Mouse (Mus musculus): ENCODE data around the gene Xrn1. TPM values are rescaled to one million over a fixed set of nuclear protein-coding genes. Genes with fewer than 3 reads are reported as not detected.

Xrn1 gene
- total and polyA plus RNA-seq, 3 experiments = 8.1 to 11.9 (median 9.3) TPM

- H3K79me2 ChIP-seq (replicated peaks; ENCODE audit: control insufficient read depth, extremely low read depth, insufficient read depth, poor library complexity, severe bottlenecking) = no peaks in the 10 kb centered on the region
- H3K36me3 ChIP-seq (replicated peaks in 1 of 2; ENCODE audit: control insufficient read depth in 1 of 2, insufficient read depth in 1 of 2, low read length in 1 of 2) = peaks cover 37 to 64% of the 10 kb centered on the region in 2 experiments
- TF ChIP-seq NELFE (IDR thresholded peaks at IDR 0.05; ENCODE audit: low read depth, low read length) (no peak), ZC3H11A (IDR thresholded peaks at IDR 0.05; ENCODE audit: low read depth, low read length) (no peak), HCFC1 (IDR thresholded peaks at IDR 0.05; ENCODE audit: low read depth, low read length) (no peak), JUN (IDR thresholded peaks at IDR 0.05; ENCODE audit: insufficient read depth, low read depth, low read length) (no peak), ZMIZ1 (IDR thresholded peaks at IDR 0.05; ENCODE audit: low read depth, low read length) (no peak)
- H3K9ac ChIP-seq (ENCODE audit: insufficient read depth, low read depth) = no peak overlapping the region
- no peaks in the 10 kb centered on the region for H3K9me3 ChIP-seq (replicated peaks; ENCODE audit: low read length)
- no peak overlapping the region for H3K27ac ChIP-seq (ENCODE audit: insufficient read depth, low read depth)
- H3K4me1 ChIP-seq (ENCODE audit: control insufficient read depth in 1 of 2, insufficient read depth in 2 of 2) = no peaks in the 10 kb centered on the region
- no peak overlapping the region for H3K4me2 ChIP-seq (ENCODE audit: insufficient read depth, low read depth, poor library complexity, severe bottlenecking)
- in situ Hi-C loops (cut with MboI; ENCODE audit: low pct_ligation_motif_present, low pct_unique_long_range_greater_than_20kb, low sequenced_read_pairs) = no loop called here
- no peaks in the 10 kb centered on the region for H3K27me3 ChIP-seq (replicated peaks)
- dilution Hi-C loops (cut with MboI; ENCODE audit: extremely low pct_ligation_motif_present, extremely low pct_unique_long_range_greater_than_20kb, low sequenced_read_pairs) = no loop called here
- H3K4me3 ChIP-seq (replicated peaks in 1 of 3; ENCODE audit: low read depth in 2 of 3, low read length in 2 of 3, poor library complexity in 1 of 3) = no peak overlapping the region
- DNase-seq (ENCODE audit: extremely low read depth) = no peak
Observed at GRCm38 (mm10) chr9:96010664-96011063, 56.1 kb downstream of the Xrn1 start.

GRCm38 (mm10) chr9:96023921-96024320 is 69.4 kb downstream of the Xrn1 start:
- Histone ChIP-seq H3K4me1 (ENCODE audit: control insufficient read depth in 1 of 2, insufficient read depth in 2 of 2) (peaks cover 5 to 13% of the 10 kb centered on the region in 2 experiments; a peak in 3 of 4 replicates), H3K27ac (ENCODE audit: insufficient read depth, low read depth) (no peak overlapping the region), H3K36me3 (replicated peaks in 1 of 2; ENCODE audit: control insufficient read depth in 1 of 2, insufficient read depth in 1 of 2, low read length in 1 of 2) (peaks cover 39 to 68% of the 10 kb centered on the region in 2 experiments), H3K9me3 (replicated peaks; ENCODE audit: low read length) (no peaks in the 10 kb centered on the region), H3K9ac (ENCODE audit: insufficient read depth, low read depth) (no peak overlapping the region), H3K4me3 (replicated peaks in 1 of 3; ENCODE audit: low read depth in 2 of 3, low read length in 2 of 3, poor library complexity in 1 of 3) (no peak overlapping the region), H3K79me2 (replicated peaks; ENCODE audit: control insufficient read depth, extremely low read depth, insufficient read depth, poor library complexity, severe bottlenecking) (no peaks in the 10 kb centered on the region), H3K27me3 (replicated peaks) (no peaks in the 10 kb centered on the region), H3K4me2 (ENCODE audit: insufficient read depth, low read depth, poor library complexity, severe bottlenecking) (no peak overlapping the region)
- in situ Hi-C loops (cut with MboI; ENCODE audit: low pct_ligation_motif_present, low pct_unique_long_range_greater_than_20kb, low sequenced_read_pairs) (no loop called here), dilution Hi-C loops (cut with MboI; ENCODE audit: extremely low pct_ligation_motif_present, extremely low pct_unique_long_range_greater_than_20kb, low sequenced_read_pairs) (no loop called here)
- TF ChIP-seq ZC3H11A (IDR thresholded peaks at IDR 0.05; ENCODE audit: low read depth, low read length) = no peak
- TF ChIP-seq MAZ (IDR thresholded peaks at IDR 0.05; ENCODE audit: low read depth, low read length) = no peak
- no peak for TF ChIP-seq GABPA (IDR thresholded peaks at IDR 0.05; ENCODE audit: insufficient replicate concordance, low read depth, low read length)
- TF ChIP-seq BHLHE40 (IDR thresholded peaks at IDR 0.05; ENCODE audit: low read depth, low read length) = no peak
- TF ChIP-seq IRF4 (IDR thresholded peaks at IDR 0.05; ENCODE audit: low read depth, low read length) = peak; percentile 79
- TF ChIP-seq TBP (conservative IDR thresholded peaks at IDR 0.05; ENCODE audit: low read depth, low read length) = no peak
- TF ChIP-seq EP300 (IDR thresholded peaks at IDR 0.05; ENCODE audit: low read length) = peak; percentile 71
- no peak for TF ChIP-seq TCF12 (IDR thresholded peaks at IDR 0.05; ENCODE audit: low read depth, low read length)
- TF ChIP-seq RCOR1 (conservative IDR thresholded peaks at IDR 0.05; ENCODE audit: low read depth, low read length) = no peak
- TF ChIP-seq MYC (IDR thresholded peaks at IDR 0.05; ENCODE audit: low read depth, low read length) = no peak
- TF ChIP-seq ELF1 (IDR thresholded peaks at IDR 0.05; ENCODE audit: low read depth, low read length) = no peak
- peak; percentile 18; the same call in 1 of the 2 replicates for TF ChIP-seq JUN (IDR thresholded peaks at IDR 0.05; ENCODE audit: insufficient read depth, low read depth, low read length)
- TF ChIP-seq NELFE (IDR thresholded peaks at IDR 0.05; ENCODE audit: low read depth, low read length) = no peak
- no peak for TF ChIP-seq POLR2A (IDR thresholded peaks at IDR 0.05; ENCODE audit: low read depth, low read length)
- TF ChIP-seq KAT2A (IDR thresholded peaks at IDR 0.05; ENCODE audit: insufficient replicate concordance, low read length) = no peak
- no peak for TF ChIP-seq E2F4 (IDR thresholded peaks at IDR 0.05; ENCODE audit: insufficient replicate concordance, low read depth, low read length)
- TF ChIP-seq CTCF (conservative IDR thresholded peaks at IDR 0.05 in 1 of 2, IDR thresholded peaks at IDR 0.05 in 1 of 2; ENCODE audit: low read depth in 2 of 2, low read length in 2 of 2) = no peak
- no peak for TF ChIP-seq USF1 (IDR thresholded peaks at IDR 0.05; ENCODE audit: low read depth, low read length)
- TF ChIP-seq MEF2A (IDR thresholded peaks at IDR 0.05; ENCODE audit: borderline replicate concordance, low read depth, low read length) = no peak
- no peak for TF ChIP-seq ETS1 (conservative IDR thresholded peaks at IDR 0.05; ENCODE audit: low read depth, low read length)
- no peak for TF ChIP-seq HCFC1 (IDR thresholded peaks at IDR 0.05; ENCODE audit: low read depth, low read length)
- no peak for TF ChIP-seq JUND (conservative IDR thresholded peaks at IDR 0.05; ENCODE audit: low read depth, low read length)
- TF ChIP-seq SIN3A (IDR thresholded peaks at IDR 0.05; ENCODE audit: low read length) = no peak
- DNase-seq (ENCODE audit: extremely low read depth) = peak; percentile 53
